Mouse (Mus musculus): ENCODE results near the gene Surf2.

The Surf2 gene

GRCm38 (mm10) chr2:26914148-26914941, 1.8 kb upstream of the Surf2 start:
- DNase-seq (ENCODE audit: low read depth, low spot score): no peak

GRCm38 (mm10) chr2:26916738-26917137, 571 bp downstream of the Surf2 start:
- no peak for DNase-seq (ENCODE audit: low read depth, low spot score)

- no peak for DNase-seq (ENCODE audit: low read depth, low spot score)
Measured at GRCm38 (mm10) chr2:26919684-26920083, 3.5 kb downstream of the Surf2 start.

DNA sequence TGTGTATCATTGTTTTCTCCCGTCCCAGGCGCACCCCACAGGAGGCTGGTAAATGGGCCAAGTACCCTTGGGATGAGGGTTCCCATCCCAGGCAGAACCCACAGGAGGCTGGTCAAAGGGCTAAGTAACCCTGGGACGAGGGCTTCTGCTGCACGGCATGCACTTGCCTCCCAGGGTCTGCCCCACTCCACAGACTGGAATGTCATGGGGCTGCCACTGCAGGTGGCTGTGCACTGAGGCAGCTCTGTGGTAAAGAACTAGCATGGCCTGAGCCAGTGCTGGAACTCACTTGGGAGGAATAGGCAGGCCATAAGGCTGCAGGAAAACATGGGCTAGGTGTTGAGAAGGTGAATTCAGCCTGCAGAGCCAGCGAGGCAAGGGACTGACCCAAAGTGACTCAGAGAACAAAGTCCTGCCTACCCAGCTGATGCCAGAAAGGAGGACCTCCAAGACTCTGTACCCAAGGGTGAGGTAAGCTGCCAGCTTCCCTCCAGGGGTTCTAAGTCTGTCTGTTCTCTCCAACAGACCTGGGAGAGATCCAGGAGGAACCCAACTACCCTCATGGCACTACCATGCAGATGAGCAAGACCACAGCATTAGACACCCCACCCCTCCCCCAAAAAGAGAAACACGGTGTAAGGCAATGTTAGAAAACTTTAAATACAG, 4.2 kb downstream of the Surf2 start:
- DNase-seq (ENCODE audit: low read depth, low spot score): no peak

GRCm38 (mm10) chr2:26921784-26922183, 5.6 kb downstream of the Surf2 start:
- no peak for DNase-seq (ENCODE audit: low read depth, low spot score)

DNA sequence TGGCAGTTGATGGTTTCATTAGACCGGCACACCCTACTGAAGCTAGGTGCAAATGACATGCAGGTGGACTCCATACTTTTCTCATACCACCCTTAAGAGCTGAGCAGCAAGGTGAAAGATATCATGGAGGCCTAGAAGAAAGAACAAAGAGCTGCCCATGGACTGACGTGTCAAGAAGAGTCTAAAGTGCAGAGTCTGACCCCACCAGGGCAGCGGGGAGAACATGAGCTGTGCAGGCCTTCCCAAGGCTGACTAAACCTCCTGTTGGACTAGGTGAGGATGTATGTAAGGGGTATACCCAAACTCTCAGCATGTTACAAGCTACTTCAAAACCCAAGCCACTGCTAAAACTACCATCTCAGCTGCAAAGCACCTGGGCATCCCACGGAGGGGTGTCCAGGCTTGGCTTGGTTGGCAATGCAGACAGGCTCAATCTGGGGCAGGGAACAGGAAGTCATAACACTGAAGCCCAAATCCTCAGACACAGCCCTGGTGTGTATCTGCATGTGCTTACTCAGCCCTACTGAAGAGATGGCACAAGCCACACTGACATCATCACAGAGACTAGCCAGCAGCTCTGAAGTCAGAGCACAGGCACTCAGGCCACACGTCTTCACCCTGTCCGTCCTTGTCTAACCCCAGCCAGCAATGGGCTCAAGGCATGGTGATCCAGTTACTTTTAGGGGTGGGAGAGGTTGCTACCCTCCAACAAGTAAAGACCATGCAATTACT, 11.7 kb downstream of the Surf2 start:
- DNase-seq (ENCODE audit: low read depth, low spot score): no peak

DNA sequence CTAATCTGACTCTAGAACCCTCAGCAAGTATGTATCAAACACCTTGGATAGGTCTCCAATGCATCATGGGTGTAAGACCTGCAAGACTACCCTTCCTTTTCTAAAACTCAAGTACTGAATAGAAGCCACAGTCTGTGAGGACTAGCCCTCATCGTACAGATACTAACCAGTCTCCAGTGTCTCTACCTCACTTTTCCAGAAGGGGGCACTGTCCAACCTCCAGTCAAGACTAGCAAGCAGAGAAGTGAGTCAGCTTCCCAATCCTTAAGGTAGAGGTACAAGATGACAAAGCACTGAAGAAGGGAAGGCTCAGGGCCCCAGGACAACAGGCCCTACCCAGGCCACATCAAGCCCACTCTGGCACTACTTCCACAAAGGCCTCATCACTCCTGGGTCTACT, 14.2 kb downstream of the Surf2 start:
- no peak for DNase-seq (ENCODE audit: low read depth, low spot score)

DNA sequence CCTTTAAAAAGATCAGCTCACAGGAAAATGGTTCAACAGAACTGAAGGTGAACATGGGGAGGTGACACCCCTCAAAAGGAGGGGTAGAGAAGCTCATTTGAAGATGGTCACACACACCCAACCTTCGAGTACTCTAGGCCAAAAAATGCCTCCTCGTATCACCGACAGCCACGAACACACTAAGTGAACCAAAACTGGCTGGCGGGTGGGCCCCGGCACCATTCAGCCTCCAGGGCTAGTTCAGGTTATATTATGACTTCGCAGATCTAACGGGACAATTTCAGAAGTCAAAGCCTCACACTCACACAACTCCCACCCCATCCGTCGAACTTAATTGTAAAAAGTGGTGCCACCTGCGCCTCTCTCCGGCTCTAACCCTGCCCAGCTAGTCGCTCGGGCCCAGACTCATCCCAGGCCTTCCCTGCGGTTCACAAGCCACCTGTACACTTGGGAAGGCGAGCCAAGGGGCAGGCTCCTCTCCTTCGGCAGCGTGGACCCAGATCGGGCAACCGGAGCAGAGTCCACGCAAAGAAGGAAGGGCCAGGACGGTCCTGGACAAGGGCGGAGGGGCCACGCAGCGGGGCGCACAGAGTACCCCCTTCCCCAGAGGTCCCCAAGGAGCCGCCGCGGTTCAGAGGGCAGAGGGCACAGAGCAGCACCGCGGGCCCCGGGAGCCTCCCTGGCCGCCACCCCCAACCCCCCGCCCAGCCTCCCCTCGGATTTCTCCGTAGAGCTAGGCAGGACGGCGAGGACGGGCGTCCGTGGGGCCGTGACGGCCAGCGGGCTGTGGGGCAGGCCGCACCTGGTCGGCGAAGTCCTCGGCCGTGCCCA, 16.5 kb downstream of the Surf2 start:
- DNase-seq (ENCODE audit: low read depth, low spot score): no peak

DNA sequence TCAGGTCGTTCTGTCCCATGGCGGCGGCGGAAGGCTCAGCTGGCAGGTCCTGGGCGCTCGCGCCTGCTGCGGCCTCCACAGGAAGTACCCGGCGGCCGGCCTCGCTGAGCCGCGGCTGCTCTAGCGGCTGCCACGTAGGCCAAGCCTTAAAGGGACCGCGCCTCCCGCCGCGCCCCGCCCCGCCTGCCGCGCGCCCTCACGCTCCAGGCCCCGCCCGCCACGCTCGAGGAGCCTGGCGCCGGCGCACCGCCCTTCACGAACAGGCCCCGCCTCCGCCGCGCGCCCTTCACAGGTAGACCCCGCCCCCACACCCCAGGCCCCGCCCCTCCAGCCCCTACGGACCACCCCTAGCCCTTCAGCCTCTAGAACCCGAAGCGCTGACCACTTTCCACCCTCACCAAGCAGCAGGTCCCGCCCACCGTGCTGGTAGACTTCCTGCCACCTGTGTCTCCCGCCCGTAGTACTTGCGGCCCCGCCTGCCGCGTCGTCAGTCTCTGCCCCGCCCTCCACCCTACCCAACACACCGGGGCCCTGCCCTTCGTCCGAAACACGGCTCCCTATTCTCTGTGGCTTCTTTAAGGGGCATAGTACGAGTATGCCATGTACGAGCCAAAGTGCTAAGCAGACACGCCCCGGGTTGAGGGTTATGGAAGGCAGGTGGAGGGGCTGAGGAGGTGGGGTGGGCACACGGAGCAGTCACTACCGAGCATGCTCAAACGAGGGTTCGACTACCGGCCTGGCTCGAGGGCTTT, 17.3 kb downstream of the Surf2 start, which contains the start of the genes Surf4 and Stkld1:
Gene Surf4 (minus strand): TSS at position 625 of the 752 bp plus-strand sequence.
Gene Stkld1 (plus strand): TSS at position 744 of the 752 bp plus-strand sequence.
- DNase-seq (ENCODE audit: low read depth, low spot score): peak; percentile 86

- no peak for DNase-seq (ENCODE audit: low read depth, low spot score)
Measured at GRCm38 (mm10) chr2:26935286-26935685, 19.1 kb downstream of the Surf2 start.

GRCm38 (mm10) chr2:26936425-26936824, 20.3 kb downstream of the Surf2 start:
- DNase-seq (ENCODE audit: low read depth, low spot score): no peak

DNA sequence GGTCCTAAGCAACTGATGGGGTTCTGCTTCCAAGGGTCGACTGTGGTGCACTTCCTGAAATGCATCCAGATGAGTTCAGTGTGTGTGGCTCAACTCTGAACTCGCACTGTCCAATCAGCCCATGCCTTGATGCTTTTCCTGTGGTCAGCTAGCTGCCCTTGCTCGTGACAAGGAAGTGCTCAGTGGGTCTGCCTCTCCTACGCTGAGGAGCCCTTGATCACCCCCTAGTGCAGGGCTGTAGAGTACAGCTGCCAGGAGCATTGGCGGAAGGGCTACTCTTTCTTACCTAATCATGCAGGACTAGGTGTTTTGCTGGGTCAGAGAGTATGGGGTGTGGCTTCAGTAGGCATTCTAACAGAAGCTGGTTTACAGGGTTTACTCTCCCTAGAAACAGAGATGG, 25.4 kb downstream of the Surf2 start:
- DNase-seq (ENCODE audit: low read depth, low spot score): no peak

GRCm38 (mm10) chr2:26943253-26943652, 27.1 kb downstream of the Surf2 start:
- no peak for DNase-seq (ENCODE audit: low read depth, low spot score)

- DNase-seq (ENCODE audit: low read depth, low spot score): no peak
Measured at GRCm38 (mm10) chr2:26950411-26950810, 34.2 kb downstream of the Surf2 start.

- DNase-seq (ENCODE audit: low read depth, low spot score): no peak
Measured at GRCm38 (mm10) chr2:26951346-26951905, 35.3 kb downstream of the Surf2 start.

DNA sequence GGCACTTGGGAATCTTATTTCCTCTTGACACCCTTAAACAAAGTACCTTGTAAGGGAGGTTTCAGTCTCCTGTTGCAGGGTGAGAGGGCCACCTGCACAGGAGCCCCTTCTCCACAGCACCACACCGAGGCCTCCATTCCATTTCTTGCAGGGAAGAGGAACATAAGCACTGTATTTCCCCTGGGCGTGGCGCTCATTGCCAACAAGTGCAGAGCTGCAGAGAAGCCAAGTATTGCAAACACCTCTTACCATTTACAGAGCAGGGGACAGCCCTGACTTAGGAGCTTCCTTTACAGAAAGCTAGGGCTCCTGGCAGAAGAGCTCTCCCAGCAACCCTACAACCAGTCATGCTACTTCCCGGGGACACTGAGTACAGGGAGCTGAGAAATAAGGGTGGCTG, 36.0 kb downstream of the Surf2 start:
- DNase-seq (ENCODE audit: low read depth, low spot score): no peak

- no peak for DNase-seq (ENCODE audit: low read depth, low spot score)
Measured at GRCm38 (mm10) chr2:26952866-26953265, 36.7 kb downstream of the Surf2 start.

DNA sequence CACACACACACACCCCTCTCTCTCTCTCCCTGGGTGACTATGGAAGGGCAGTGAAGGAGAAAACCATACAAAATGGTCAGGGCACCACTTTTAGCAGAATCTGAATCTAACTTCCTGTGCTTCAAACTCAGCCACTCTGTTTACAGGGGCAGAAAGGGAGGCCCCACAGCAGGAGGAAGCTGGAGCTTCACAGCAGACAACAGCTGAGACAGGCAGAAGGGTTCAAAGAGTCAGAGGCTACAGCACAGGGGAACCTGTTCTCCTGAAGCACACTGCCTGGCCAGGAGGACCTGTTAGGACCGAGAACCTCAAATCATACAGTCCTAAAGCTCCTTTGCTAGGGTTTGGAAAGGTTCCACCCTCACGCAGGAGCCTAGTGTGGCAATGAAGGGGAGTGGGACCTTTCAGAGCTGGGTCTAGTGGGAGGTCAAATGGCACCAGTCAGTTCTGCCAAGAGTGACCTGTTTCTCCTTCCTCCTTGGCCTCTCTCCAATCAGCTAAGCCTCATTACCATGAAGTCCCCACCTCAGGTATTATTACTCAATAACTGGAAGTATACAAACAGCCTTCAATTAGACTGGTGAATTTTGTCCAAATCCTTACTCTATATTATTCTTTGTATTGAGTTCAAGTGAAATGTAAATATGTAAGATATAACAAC, 38.7 kb downstream of the Surf2 start:
- no peak for DNase-seq (ENCODE audit: low read depth, low spot score)

- no peak for DNase-seq (ENCODE audit: low read depth, low spot score)
Measured at GRCm38 (mm10) chr2:26956811-26957487, 40.8 kb downstream of the Surf2 start.

Measured in WW6 (cell line).